Mouse (Mus musculus) stomach, embryonic 15.5 days (tissue): ENCODE data around the gene Spon1. TPM values are rescaled to one million over a fixed set of nuclear protein-coding genes. Genes with fewer than 3 reads are reported as not detected.

Experiments
- ATAC-seq: fragments of 200-750 bp; cut with Nextera tagmentation; 2 replicates; pipeline ENCODE4 v1.8.0; 2017; ENCODE audit warnings: low read depth, moderate number of reproducible peaks, moderate TSS enrichment; ENCODE audit not compliant: insufficient read depth, low FRiP score
- H3K27ac ChIP-seq: fragments of 300-500 bp; sonication (generic); 2 replicates; pipeline ENCODE4 v1.5.1; 2015; ENCODE audit warnings: mild to moderate bottlenecking, inconsistent platforms
- H3K27me3 ChIP-seq: fragments of 300-500 bp; sonication (generic); replicated peaks from 2 replicates; pipeline ENCODE4 v1.6.1; 2015; ENCODE audit warnings: inconsistent platforms
- H3K36me3 ChIP-seq: fragments of 300-500 bp; sonication (generic); 2 replicates; pipeline ENCODE4 v1.6.1; 2015; ENCODE audit warnings: inconsistent platforms
- H3K4me1 ChIP-seq: fragments of 300-500 bp; sonication (generic); 2 replicates; pipeline ENCODE4 v1.6.1; 2015; ENCODE audit warnings: inconsistent platforms
- H3K4me2 ChIP-seq: fragments of 300-500 bp; sonication (generic); 2 replicates; pipeline ENCODE4 v1.6.1; 2015; ENCODE audit warnings: mild to moderate bottlenecking, inconsistent platforms
- H3K4me3 ChIP-seq: fragments of 300-500 bp; sonication (generic); replicated peaks from 2 replicates; pipeline ENCODE4 v1.5.1; 2015; ENCODE audit warnings: inconsistent platforms
- H3K9ac ChIP-seq: fragments of 300-500 bp; sonication (generic); 2 replicates; pipeline ENCODE4 v1.6.1; 2015; ENCODE audit warnings: inconsistent platforms
- H3K9me3 ChIP-seq: fragments of 300-500 bp; sonication (generic); 2 replicates; pipeline ENCODE4 v1.6.1; 2016; ENCODE audit warnings: inconsistent platforms
- WGBS: fragments of 180-500 bp; shearing (Covaris S2); methylation state at CpG from one replicate; pipeline ENCODE4 v1.1.7; 2015; 5-methylcytosine and 5-hydroxymethylcytosine counted together
- polyA plus RNA-seq: library from polyadenylated mRNA; unstranded; fragments of >200 nt; fragmentation: Nextera tagmentation; extraction: Ambion mirVana; gene quantifications from 2 replicates; pipeline ENCODE4 v1.2.1, GENCODE M21; 2015

Spon1 gene
- polyA plus RNA-seq, 1 experiment from 2014 or later: 17.1 TPM

- ATAC-seq: no peak
- no peak overlapping the region for H3K4me3 ChIP-seq
- H3K27ac ChIP-seq: no peak overlapping the region
- H3K4me2 ChIP-seq: no peak overlapping the region
- no peaks in the 10 kb centered on the region for H3K4me1 ChIP-seq
- no peaks in the 10 kb centered on the region for H3K27me3 ChIP-seq
- no peaks in the 10 kb centered on the region for H3K36me3 ChIP-seq
- no peak overlapping the region for H3K9ac ChIP-seq
- WGBS: 87% methylated on average over 7 of the region's 7 CpGs
- H3K9me3 ChIP-seq: no peaks in the 10 kb centered on the region
These were observed 128.3 kb downstream of the Spon1 start for GRCm38 (mm10) chr7:113893944-113894662.

GRCm38 (mm10) chr7:113895266-113895665 is 129.5 kb downstream of the Spon1 start:
- Histone ChIP-seq H3K4me2 (no peak overlapping the region), H3K4me3 (no peak overlapping the region), H3K27ac (no peak overlapping the region), H3K4me1 (no peaks in the 10 kb centered on the region), H3K9me3 (no peaks in the 10 kb centered on the region), H3K36me3 (no peaks in the 10 kb centered on the region), H3K9ac (no peak overlapping the region), H3K27me3 (no peaks in the 10 kb centered on the region)
- 53% methylated on average over 5 of the region's 5 CpGs for WGBS
- no peak for ATAC-seq

- no peaks in the 10 kb centered on the region for H3K9me3 ChIP-seq
- no peak for ATAC-seq
- H3K36me3 ChIP-seq: no peaks in the 10 kb centered on the region
- no peaks in the 10 kb centered on the region for H3K27me3 ChIP-seq
- H3K4me2 ChIP-seq: no peak overlapping the region
- no peaks in the 10 kb centered on the region for H3K4me1 ChIP-seq
- no peak overlapping the region for H3K4me3 ChIP-seq
- no peak overlapping the region for H3K27ac ChIP-seq
- H3K9ac ChIP-seq: no peak overlapping the region
These were observed 132.6 kb downstream of the Spon1 start for GRCm38 (mm10) chr7:113898388-113898787.

- no peak overlapping the region for H3K4me3 ChIP-seq
- no peak overlapping the region for H3K27ac ChIP-seq
- H3K36me3 ChIP-seq: no peaks in the 10 kb centered on the region
- no peaks in the 10 kb centered on the region for H3K4me1 ChIP-seq
- WGBS: 83% methylated on average over 2 of the region's 2 CpGs
- ATAC-seq: no peak
- no peak overlapping the region for H3K9ac ChIP-seq
- H3K27me3 ChIP-seq: no peaks in the 10 kb centered on the region
- H3K9me3 ChIP-seq: no peaks in the 10 kb centered on the region
- H3K4me2 ChIP-seq: no peak overlapping the region
These were observed 135.7 kb downstream of the Spon1 start for GRCm38 (mm10) chr7:113901511-113901910.

GRCm38 (mm10) chr7:113901941-113902515 is 136.2 kb downstream of the Spon1 start:
- Histone ChIP-seq H3K9ac (no peak overlapping the region), H3K27ac (no peak overlapping the region), H3K9me3 (no peaks in the 10 kb centered on the region), H3K27me3 (no peaks in the 10 kb centered on the region), H3K4me1 (no peaks in the 10 kb centered on the region), H3K36me3 (no peaks in the 10 kb centered on the region), H3K4me3 (no peak overlapping the region), H3K4me2 (no peak overlapping the region)
- ATAC-seq: no peak
- WGBS: 62% methylated on average over 10 of the region's 10 CpGs

GRCm38 (mm10) chr7:113903127-113903827 is 137.5 kb downstream of the Spon1 start:
- Histone ChIP-seq H3K27me3 (no peaks in the 10 kb centered on the region), H3K4me1 (no peaks in the 10 kb centered on the region), H3K36me3 (no peaks in the 10 kb centered on the region), H3K9me3 (no peaks in the 10 kb centered on the region), H3K4me3 (no peak overlapping the region), H3K27ac (no peak overlapping the region), H3K9ac (no peak overlapping the region), H3K4me2 (no peak overlapping the region)
- ATAC-seq: no peak
- WGBS: 94% methylated on average over 3 of the region's 3 CpGs

GRCm38 (mm10) chr7:113903939-113904338 is 138.1 kb downstream of the Spon1 start:
- no peak for ATAC-seq
- Histone ChIP-seq H3K4me1 (0 out of 2 replicates have a peak, but pooled peaks cover 3% of the 10 kb centered on the region), H3K27me3 (no peaks in the 10 kb centered on the region), H3K9me3 (no peaks in the 10 kb centered on the region), H3K9ac (no peak overlapping the region), H3K36me3 (no peaks in the 10 kb centered on the region), H3K4me3 (no peak overlapping the region), H3K27ac (no peak overlapping the region), H3K4me2 (no peak overlapping the region)
- 81% methylated on average over 5 of the region's 5 CpGs for WGBS

GRCm38 (mm10) chr7:113904348-113904895 is 138.6 kb downstream of the Spon1 start:
- ATAC-seq: no peak

GRCm38 (mm10) chr7:113909161-113909825 is 143.5 kb downstream of the Spon1 start:
- ATAC-seq: peak; percentile 27; the same call in 1 of the 2 replicates
- Histone ChIP-seq H3K9ac (no peak overlapping the region), H3K4me2 (no peak overlapping the region), H3K4me1 (peaks cover 7% of the 10 kb centered on the region; the same call in 1 of the 2 replicates), H3K9me3 (no peaks in the 10 kb centered on the region), H3K36me3 (no peaks in the 10 kb centered on the region), H3K4me3 (no peak overlapping the region), H3K27me3 (no peaks in the 10 kb centered on the region), H3K27ac (no peak overlapping the region)
- WGBS: 29% methylated on average over 12 of the region's 12 CpGs

More at GRCm38 (mm10) chr7:113904348-113904895, 138.6 kb downstream of the Spon1 start:
- Histone ChIP-seq H3K36me3 (no peaks in the 10 kb centered on the region), H3K9ac (no peak overlapping the region), H3K27me3 (no peaks in the 10 kb centered on the region), H3K27ac (no peak overlapping the region), H3K4me1 (peaks cover 7% of the 10 kb centered on the region; the same call in 1 of the 2 replicates), H3K4me2 (no peak overlapping the region), H3K4me3 (no peak overlapping the region), H3K9me3 (no peaks in the 10 kb centered on the region)
- 82% methylated on average over 7 of the region's 7 CpGs for WGBS

- Histone ChIP-seq H3K27me3 (no peaks in the 10 kb centered on the region), H3K4me1 (peaks cover 7% of the 10 kb centered on the region; the same call in 1 of the 2 replicates), H3K9me3 (no peaks in the 10 kb centered on the region), H3K9ac (no peak overlapping the region), H3K4me2 (no peak overlapping the region), H3K4me3 (no peak overlapping the region), H3K27ac (no peak overlapping the region), H3K36me3 (no peaks in the 10 kb centered on the region)
- WGBS: 73% methylated on average over 7 of the region's 7 CpGs
- no peak for ATAC-seq
These were observed 145.1 kb downstream of the Spon1 start for GRCm38 (mm10) chr7:113910856-113911255.

- H3K27ac ChIP-seq: no peak overlapping the region
- no peaks in the 10 kb centered on the region for H3K9me3 ChIP-seq
- H3K4me3 ChIP-seq: no peak overlapping the region
- no peaks in the 10 kb centered on the region for H3K4me1 ChIP-seq
- ATAC-seq: no peak
- 67% methylated on average over 4 of the region's 4 CpGs for WGBS
- no peak overlapping the region for H3K4me2 ChIP-seq
- H3K36me3 ChIP-seq: no peaks in the 10 kb centered on the region
- H3K9ac ChIP-seq: no peak overlapping the region
- no peaks in the 10 kb centered on the region for H3K27me3 ChIP-seq
These were observed 150.1 kb downstream of the Spon1 start for GRCm38 (mm10) chr7:113915936-113916335.
